Mouse (Mus musculus): ENCODE data around the gene Atp5c1. TPM values are rescaled to one million over a fixed set of nuclear protein-coding genes. Genes with fewer than 3 reads are reported as not detected.
A peak's percentile ranks its signal among the peaks of the same experiment; 100 is the strongest.

Gene Atp5c1
- polyA plus RNA-seq, 1 experiment from 2014 or later, result 729 TPM

GRCm38 (mm10) chr2:10100471-10100870, 20.2 kb upstream of the Atp5c1 start:
- H3K27ac ChIP-seq (ENCODE audit: low read depth), result no peak overlapping the region
- H3K4me3 ChIP-seq (ENCODE audit: low read depth, low read length), result no peak overlapping the region
- ATAC-seq (replicated peaks; ENCODE audit: low FRiP score, low TSS enrichment, low read depth) (0 out of 2 replicates have a peak, but pooled peaks have one; percentile 41), DNase-seq (ENCODE audit: low spot score) (no peak)
- no peak overlapping the region for H3K4me2 ChIP-seq (ENCODE audit: low read length)
- no peaks in the 10 kb centered on the region for H3K27me3 ChIP-seq (replicated peaks; ENCODE audit: control insufficient read depth, insufficient read depth, low read length)
- no peak overlapping the region for H3K9ac ChIP-seq (ENCODE audit: low read length)
- 58% methylated on average over 2 of the region's 2 CpGs for WGBS
- no peaks in the 10 kb centered on the region for H3K9me3 ChIP-seq (ENCODE audit: control insufficient read depth, low read length)
- H3K4me1 ChIP-seq (replicated peaks; ENCODE audit: control insufficient read depth, insufficient read depth, low read length), result no peaks in the 10 kb centered on the region
- H3K36me3 ChIP-seq (ENCODE audit: control insufficient read depth, insufficient read depth, low read length), result no peaks in the 10 kb centered on the region

- Histone ChIP-seq H3K27ac (ENCODE audit: low read depth) (no peak overlapping the region), H3K4me2 (ENCODE audit: low read length) (no peak overlapping the region), H3K9me3 (ENCODE audit: control insufficient read depth, low read length) (no peaks in the 10 kb centered on the region), H3K9ac (ENCODE audit: low read length) (no peak overlapping the region), H3K36me3 (ENCODE audit: control insufficient read depth, insufficient read depth, low read length) (no peaks in the 10 kb centered on the region), H3K4me1 (replicated peaks; ENCODE audit: control insufficient read depth, insufficient read depth, low read length) (no peaks in the 10 kb centered on the region), H3K4me3 (ENCODE audit: low read depth, low read length) (no peak overlapping the region), H3K27me3 (replicated peaks; ENCODE audit: control insufficient read depth, insufficient read depth, low read length) (no peaks in the 10 kb centered on the region)
- 41% methylated on average over 9 of the region's 9 CpGs for WGBS
- ATAC-seq (replicated peaks; ENCODE audit: low FRiP score, low TSS enrichment, low read depth), result peak; percentile 41; the same call in 1 of the 2 replicates
- peak; percentile 81 for DNase-seq (ENCODE audit: low spot score)
Observed at GRCm38 (mm10) chr2:10098598-10099215, 18.4 kb upstream of the Atp5c1 start.

DNA sequence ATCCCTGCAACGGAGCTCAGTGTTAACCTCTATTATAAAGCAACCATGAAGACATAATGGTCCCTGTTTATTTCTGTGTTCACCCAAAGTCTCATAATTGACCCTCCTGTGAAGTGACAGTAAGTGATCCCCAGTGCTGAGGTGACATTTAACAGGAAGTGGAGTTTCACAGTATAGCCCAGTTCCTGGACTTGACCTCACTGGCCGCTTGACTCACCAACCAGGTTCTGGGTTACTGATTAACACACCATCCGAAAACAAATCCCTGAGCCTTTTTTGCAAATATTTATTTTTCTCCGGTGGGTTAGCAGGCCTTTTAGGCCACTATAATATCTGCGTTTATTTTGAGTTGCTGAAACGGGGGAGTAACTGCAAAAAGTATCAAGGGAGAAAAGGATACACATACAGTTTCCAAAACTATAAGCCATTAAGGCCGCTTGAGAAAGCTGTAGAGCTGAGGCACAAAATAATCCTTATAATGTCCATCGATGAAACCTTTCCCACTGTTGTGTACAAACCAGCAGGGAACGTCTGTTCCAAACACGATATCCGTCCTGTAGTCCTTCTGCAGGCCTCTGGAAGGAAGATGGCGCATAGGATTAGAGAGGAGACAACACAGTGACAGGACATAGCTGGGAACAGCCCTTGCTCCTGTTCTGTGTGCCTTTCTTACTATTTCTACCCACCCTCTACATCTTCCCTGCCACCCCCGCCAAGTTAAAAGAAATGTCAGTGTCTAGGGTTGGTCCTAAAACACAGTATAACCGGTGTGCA, 14.2 kb upstream of the Atp5c1 start:
- no peaks in the 10 kb centered on the region for H3K4me1 ChIP-seq (replicated peaks; ENCODE audit: control insufficient read depth, insufficient read depth, low read length)
- no peak overlapping the region for H3K9ac ChIP-seq (ENCODE audit: low read length)
- H3K4me2 ChIP-seq (ENCODE audit: low read length), result no peak overlapping the region
- H3K9me3 ChIP-seq (ENCODE audit: control insufficient read depth, low read length), result no peaks in the 10 kb centered on the region
- 77% methylated on average over 14 of the region's 14 CpGs for WGBS
- H3K36me3 ChIP-seq (ENCODE audit: control insufficient read depth, insufficient read depth, low read length), result peaks cover 39% of the 10 kb centered on the region
- no peak overlapping the region for H3K4me3 ChIP-seq (ENCODE audit: low read depth, low read length)
- H3K27me3 ChIP-seq (replicated peaks; ENCODE audit: control insufficient read depth, insufficient read depth, low read length), result no peaks in the 10 kb centered on the region
- ATAC-seq (replicated peaks; ENCODE audit: low FRiP score, low TSS enrichment, low read depth), result no peak; the same call in 1 of the 2 replicates
- no peak for DNase-seq (ENCODE audit: low spot score)
- H3K27ac ChIP-seq (ENCODE audit: low read depth), result no peak overlapping the region

DNA sequence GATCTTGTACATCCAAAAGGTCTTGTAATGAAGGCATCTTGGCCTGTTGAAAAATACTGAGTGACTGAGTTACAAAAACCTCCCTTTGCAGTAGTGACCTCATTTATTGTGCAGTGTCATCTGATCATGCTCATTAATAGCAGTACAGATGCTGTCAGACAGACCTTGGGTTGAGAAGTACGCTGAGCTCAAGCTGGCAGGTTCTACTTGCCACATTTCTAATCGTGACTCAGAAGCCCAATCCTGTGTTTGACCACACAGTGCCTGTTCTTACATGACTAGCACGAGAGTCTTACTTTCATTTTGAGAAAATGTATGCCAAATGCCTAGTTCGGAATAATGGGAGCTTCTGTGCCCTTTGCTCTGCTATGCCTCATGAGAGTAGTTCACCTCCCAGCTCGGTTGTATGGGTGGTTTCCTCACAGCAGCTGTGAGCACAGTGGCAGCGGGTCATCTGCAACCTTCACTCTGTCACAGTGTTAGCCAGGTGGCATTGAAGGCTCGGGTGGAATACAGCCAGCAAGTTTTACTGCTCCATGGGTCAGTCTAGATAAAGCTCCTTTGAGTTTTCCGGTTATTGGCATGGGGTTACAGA, 7.0 kb upstream of the Atp5c1 start:
- Histone ChIP-seq H3K27ac (ENCODE audit: low read depth) (no peak overlapping the region), H3K9me3 (ENCODE audit: control insufficient read depth, low read length) (no peaks in the 10 kb centered on the region), H3K4me3 (ENCODE audit: low read depth, low read length) (no peak overlapping the region), H3K27me3 (replicated peaks; ENCODE audit: control insufficient read depth, insufficient read depth, low read length) (no peaks in the 10 kb centered on the region), H3K9ac (ENCODE audit: low read length) (no peak overlapping the region), H3K36me3 (ENCODE audit: control insufficient read depth, insufficient read depth, low read length) (peaks cover 58% of the 10 kb centered on the region), H3K4me1 (replicated peaks; ENCODE audit: control insufficient read depth, insufficient read depth, low read length) (no peaks in the 10 kb centered on the region), H3K4me2 (ENCODE audit: low read length) (no peak overlapping the region)
- ATAC-seq (replicated peaks; ENCODE audit: low FRiP score, low TSS enrichment, low read depth), result no peak
- no peak for DNase-seq (ENCODE audit: low spot score)
- 89% methylated on average over 8 of the region's 8 CpGs for WGBS

GRCm38 (mm10) chr2:10082737-10083136, 2.4 kb upstream of the Atp5c1 start:
- Histone ChIP-seq H3K4me2 (ENCODE audit: low read length) (no peak overlapping the region), H3K36me3 (ENCODE audit: control insufficient read depth, insufficient read depth, low read length) (peaks cover 17% of the 10 kb centered on the region), H3K9ac (ENCODE audit: low read length) (no peak overlapping the region), H3K27me3 (replicated peaks; ENCODE audit: control insufficient read depth, insufficient read depth, low read length) (no peaks in the 10 kb centered on the region), H3K4me3 (ENCODE audit: low read depth, low read length) (no peak overlapping the region), H3K9me3 (ENCODE audit: control insufficient read depth, low read length) (no peaks in the 10 kb centered on the region), H3K4me1 (replicated peaks; ENCODE audit: control insufficient read depth, insufficient read depth, low read length) (peaks cover 25% of the 10 kb centered on the region), H3K27ac (ENCODE audit: low read depth) (no peak overlapping the region)
- WGBS, result 75% methylated on average over 1 of the region's 1 CpGs
- ATAC-seq (replicated peaks; ENCODE audit: low FRiP score, low TSS enrichment, low read depth), result no peak
- DNase-seq (ENCODE audit: low spot score), result no peak

DNA sequence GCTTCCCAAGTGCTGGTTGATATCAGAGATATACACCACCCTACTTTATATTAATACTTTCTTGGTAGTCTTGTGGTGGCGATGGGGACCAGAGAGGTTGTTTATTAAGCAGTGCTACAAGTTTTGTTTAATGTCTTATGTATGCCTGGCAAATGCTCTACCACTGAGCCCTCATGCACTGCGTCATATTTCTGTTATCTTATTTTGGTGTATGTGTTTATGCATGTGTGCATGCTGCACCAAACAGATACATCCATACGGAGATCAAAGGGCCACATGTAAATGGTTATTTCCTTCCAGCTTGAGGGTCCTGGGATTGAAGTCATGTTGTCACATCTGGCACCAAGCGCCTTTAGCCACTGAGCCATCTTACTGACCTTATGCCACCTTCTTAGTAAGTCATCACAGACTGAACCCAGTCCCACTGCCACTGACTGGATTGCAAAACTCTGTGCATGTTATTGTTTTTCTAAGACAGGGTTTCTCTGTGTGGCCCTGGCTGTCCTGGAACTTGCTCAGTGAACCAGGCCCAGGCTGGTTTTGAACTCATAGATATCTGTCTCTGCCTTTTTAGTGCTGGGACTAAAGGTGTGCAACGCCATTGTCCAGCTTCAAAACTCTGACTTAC, 1.3 kb upstream of the Atp5c1 start:
- Histone ChIP-seq H3K4me2 (ENCODE audit: low read length) (peak overlapping the region; percentile 82), H3K9ac (ENCODE audit: low read length) (peak overlapping the region; percentile 99)

GRCm38 (mm10) chr2:10079745-10080309, 483 bp downstream of the Atp5c1 start:
- WGBS, result 0% methylated on average over 28 of the region's 28 CpGs
- Histone ChIP-seq H3K9ac (ENCODE audit: low read length) (peak overlapping the region; percentile 99), H3K9me3 (ENCODE audit: control insufficient read depth, low read length) (no peaks in the 10 kb centered on the region), H3K36me3 (ENCODE audit: control insufficient read depth, insufficient read depth, low read length) (no peaks in the 10 kb centered on the region; the same call in 1 of the 2 replicates), H3K27ac (ENCODE audit: low read depth) (peak overlapping the region; percentile 89), H3K27me3 (replicated peaks; ENCODE audit: control insufficient read depth, insufficient read depth, low read length) (no peaks in the 10 kb centered on the region), H3K4me3 (ENCODE audit: low read depth, low read length) (peak overlapping the region; percentile 98), H3K4me2 (ENCODE audit: low read length) (peak overlapping the region; percentile 81), H3K4me1 (replicated peaks; ENCODE audit: control insufficient read depth, insufficient read depth, low read length) (peaks cover 32% of the 10 kb centered on the region)
- DNase-seq (ENCODE audit: low spot score) (peak; percentile 84), ATAC-seq (replicated peaks; ENCODE audit: low FRiP score, low TSS enrichment, low read depth) (no peak; the same call in 1 of the 2 replicates)

More for the DNA sequence above, 1.3 kb upstream of the Atp5c1 start:
- peak overlapping the region; percentile 98 for H3K4me3 ChIP-seq (ENCODE audit: low read depth, low read length)
- H3K27ac ChIP-seq (ENCODE audit: low read depth), result no peak overlapping the region
- WGBS, result 87% methylated on average over 5 of the region's 5 CpGs
- DNase-seq (ENCODE audit: low spot score), result no peak
- no peak for ATAC-seq (replicated peaks; ENCODE audit: low FRiP score, low TSS enrichment, low read depth)
- no peaks in the 10 kb centered on the region for H3K9me3 ChIP-seq (ENCODE audit: control insufficient read depth, low read length)
- H3K36me3 ChIP-seq (ENCODE audit: control insufficient read depth, insufficient read depth, low read length), result peaks cover 6% of the 10 kb centered on the region
- H3K27me3 ChIP-seq (replicated peaks; ENCODE audit: control insufficient read depth, insufficient read depth, low read length), result no peaks in the 10 kb centered on the region
- peaks cover 32% of the 10 kb centered on the region for H3K4me1 ChIP-seq (replicated peaks; ENCODE audit: control insufficient read depth, insufficient read depth, low read length)

DNA sequence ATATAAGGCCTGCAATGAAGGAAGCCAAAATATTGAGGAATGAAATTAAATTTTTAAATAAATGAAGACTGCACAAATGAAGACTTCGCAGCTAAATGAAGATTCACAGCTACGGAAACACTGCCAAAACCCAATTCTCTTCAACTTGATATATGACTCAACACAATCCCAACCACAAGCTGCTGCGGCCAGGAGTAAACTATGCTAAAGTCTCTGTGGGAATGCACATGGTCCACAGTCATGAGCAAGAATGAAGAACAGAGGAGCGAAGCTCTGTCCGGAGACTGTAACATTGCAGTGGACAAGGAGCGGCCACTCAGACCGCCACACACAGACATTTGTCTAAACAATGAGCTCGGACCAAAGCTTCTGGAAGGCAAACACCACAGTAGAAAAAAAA, 3.6 kb downstream of the Atp5c1 start:
- ATAC-seq (replicated peaks; ENCODE audit: low FRiP score, low TSS enrichment, low read depth) (no peak), DNase-seq (ENCODE audit: low spot score) (no peak)
- peaks cover 16% of the 10 kb centered on the region; the same call in 1 of the 2 replicates for H3K36me3 ChIP-seq (ENCODE audit: control insufficient read depth, insufficient read depth, low read length)
- 53% methylated on average over 8 of the region's 8 CpGs for WGBS
- H3K27me3 ChIP-seq (replicated peaks; ENCODE audit: control insufficient read depth, insufficient read depth, low read length), result no peaks in the 10 kb centered on the region
- H3K27ac ChIP-seq (ENCODE audit: low read depth), result no peak overlapping the region
- H3K9me3 ChIP-seq (ENCODE audit: control insufficient read depth, low read length), result no peaks in the 10 kb centered on the region
- no peak overlapping the region for H3K4me3 ChIP-seq (ENCODE audit: low read depth, low read length)
- peaks cover 32% of the 10 kb centered on the region for H3K4me1 ChIP-seq (replicated peaks; ENCODE audit: control insufficient read depth, insufficient read depth, low read length)
- H3K4me2 ChIP-seq (ENCODE audit: low read length), result peak overlapping the region; percentile 27
- H3K9ac ChIP-seq (ENCODE audit: low read length), result no peak overlapping the region
